Mouse (Mus musculus): ENCODE results near the gene Sox2. TPM values are rescaled to one million over a fixed set of nuclear protein-coding genes. Genes with fewer than 3 reads are reported as not detected.

Sox2 gene
- polyA plus RNA-seq, 1 experiment from 2014 or later, result 77.0 TPM

DNA sequence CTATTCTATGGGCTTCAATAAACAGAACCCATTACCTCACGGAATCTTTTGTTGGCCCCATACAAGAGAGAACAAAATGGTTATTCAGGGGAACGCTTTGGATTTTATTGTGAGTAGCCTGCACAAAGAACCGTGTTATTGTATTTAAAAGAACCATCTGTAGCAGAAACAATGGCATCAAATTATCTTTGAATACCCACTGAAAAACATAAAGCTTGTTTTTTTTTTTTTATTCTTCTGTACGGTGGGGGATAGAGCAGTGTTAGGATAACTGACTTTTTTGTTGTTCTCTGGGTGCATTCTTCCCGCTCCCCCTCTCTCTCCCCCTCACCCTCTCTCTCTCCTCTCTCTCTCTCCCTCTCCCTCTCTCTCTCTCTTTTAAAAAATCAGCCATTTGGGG is 12.3 kb upstream of the Sox2 start:
- Histone ChIP-seq H3K36me3 (replicated peaks) (no peaks in the 10 kb centered on the region), H3K4me2 (peak overlapping the region; percentile 89), H3K27ac (peak overlapping the region; percentile 94), H3K4me3 (replicated peaks) (peak overlapping the region; percentile 46), H3K9ac (peak overlapping the region; percentile 59), H3K9me3 (no peaks in the 10 kb centered on the region; the same call in 1 of the 2 replicates), H3K27me3 (peaks cover 17% of the 10 kb centered on the region), H3K4me1 (peaks cover 57% of the 10 kb centered on the region)
- ATAC-seq (ENCODE audit: low FRiP score), result no peak
- 2% methylated on average over 5 of the region's 5 CpGs for WGBS

DNA sequence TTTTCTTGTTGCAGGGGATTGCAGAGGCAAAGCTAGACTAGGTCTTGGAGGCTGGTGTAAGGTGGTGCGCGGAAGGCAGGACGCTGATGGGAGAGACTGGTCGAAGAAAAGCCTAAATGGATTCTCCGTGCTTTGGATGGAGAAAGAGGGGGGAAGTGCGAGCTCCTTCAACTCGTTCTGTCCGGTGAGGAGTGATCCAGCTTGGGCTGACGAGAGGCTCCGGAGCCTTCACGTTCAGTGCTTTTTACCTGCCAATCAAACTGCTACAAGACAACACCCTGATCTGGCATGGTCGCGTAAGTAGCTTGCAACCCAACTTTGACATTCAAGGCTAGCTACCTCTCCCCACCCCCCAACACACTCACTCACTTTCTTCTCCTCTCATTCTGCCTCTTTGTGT is 11.9 kb upstream of the Sox2 start:
- Histone ChIP-seq H3K4me1 (peaks cover 60% of the 10 kb centered on the region), H3K4me2 (peak overlapping the region; percentile 89), H3K27ac (peak overlapping the region; percentile 94), H3K27me3 (peaks cover 17% of the 10 kb centered on the region), H3K4me3 (replicated peaks) (peak overlapping the region; percentile 46), H3K9me3 (no peaks in the 10 kb centered on the region; the same call in 1 of the 2 replicates), H3K9ac (peak overlapping the region; percentile 59), H3K36me3 (replicated peaks) (no peaks in the 10 kb centered on the region)
- WGBS, result under 1% methylated on average over 13 of the region's 13 CpGs
- ATAC-seq (ENCODE audit: low FRiP score), result peak; percentile 10; the same call in 1 of the 2 replicates

DNA sequence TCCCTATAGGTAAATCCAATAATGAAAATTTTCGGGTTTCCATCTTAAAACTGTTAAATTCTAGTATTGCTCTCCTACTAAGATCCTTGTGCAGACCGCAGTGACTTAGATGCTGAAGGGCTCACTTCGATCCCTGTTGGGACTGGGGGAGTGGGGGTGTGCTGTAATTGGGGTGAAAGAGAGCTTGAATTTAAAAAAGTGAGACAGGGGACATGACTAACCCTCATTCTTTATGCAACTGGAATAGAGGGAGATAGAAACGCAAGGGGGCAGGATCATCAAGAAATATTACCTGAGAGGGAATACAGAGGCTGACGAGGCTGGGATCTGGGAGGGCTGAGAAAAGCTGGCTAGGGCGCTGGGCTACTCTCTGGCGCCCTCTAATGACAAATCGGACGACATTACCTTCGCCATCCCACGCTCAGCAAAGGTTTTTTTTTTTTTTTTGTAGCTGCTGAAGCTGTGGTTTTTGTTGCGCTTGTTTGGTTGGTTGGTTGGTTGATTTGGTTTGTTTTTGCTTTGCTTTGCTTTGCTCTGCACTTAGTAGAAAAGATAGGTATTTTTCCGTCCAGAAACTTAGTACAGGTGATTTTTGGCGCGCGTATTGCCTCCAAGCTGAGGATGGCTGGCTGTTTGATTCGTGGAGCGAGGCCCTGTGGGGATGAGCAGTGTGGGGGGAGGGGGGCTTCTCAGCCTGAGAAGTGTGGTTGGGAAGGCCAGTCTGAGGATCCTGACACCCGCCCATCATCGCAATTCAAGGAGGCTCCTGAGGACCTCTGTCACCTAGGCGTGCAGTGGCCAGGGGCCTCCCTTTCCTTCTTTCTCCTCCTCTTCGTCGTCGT is 11.0 kb upstream of the Sox2 start:
- peak overlapping the region; percentile 89 for H3K4me2 ChIP-seq
- H3K4me1 ChIP-seq, result peaks cover 70% of the 10 kb centered on the region
- no peaks in the 10 kb centered on the region; the same call in 1 of the 2 replicates for H3K9me3 ChIP-seq
- peaks cover 19% of the 10 kb centered on the region for H3K27me3 ChIP-seq
- peak; percentile 69 for ATAC-seq (ENCODE audit: low FRiP score)
- peak overlapping the region; percentile 46 for H3K4me3 ChIP-seq (replicated peaks)
- no peaks in the 10 kb centered on the region for H3K36me3 ChIP-seq (replicated peaks)
- H3K27ac ChIP-seq, result peak overlapping the region; percentile 94
- 3% methylated on average over 24 of the region's 24 CpGs for WGBS
- peak overlapping the region; percentile 78 for H3K9ac ChIP-seq

DNA sequence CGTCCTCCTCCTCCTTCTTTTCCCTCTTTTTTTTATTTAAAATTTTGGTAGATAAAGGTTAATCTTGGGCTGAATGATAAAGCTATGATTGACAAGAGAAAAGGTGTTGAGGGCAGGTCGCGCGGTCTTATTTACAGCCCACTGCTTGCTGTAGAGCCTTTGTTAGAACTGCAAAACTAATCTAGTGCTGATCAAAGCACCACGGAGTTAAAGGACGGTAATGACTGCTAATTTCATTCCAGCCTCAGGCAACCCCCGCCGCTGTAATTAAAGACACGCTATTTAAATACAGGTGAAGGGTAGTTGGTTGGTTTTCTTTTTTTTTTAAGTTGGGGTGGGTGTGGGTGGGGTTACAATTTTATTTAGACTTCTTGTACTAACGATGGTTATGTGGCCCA is 10.3 kb upstream of the Sox2 start:
- Histone ChIP-seq H3K27me3 (peaks cover 14% of the 10 kb centered on the region; the same call in 1 of the 2 replicates), H3K9ac (peak overlapping the region; percentile 78), H3K9me3 (no peaks in the 10 kb centered on the region; the same call in 1 of the 2 replicates), H3K4me3 (replicated peaks) (peak overlapping the region; percentile 46), H3K36me3 (replicated peaks) (no peaks in the 10 kb centered on the region), H3K4me2 (peak overlapping the region; percentile 89), H3K4me1 (peaks cover 74% of the 10 kb centered on the region), H3K27ac (peak overlapping the region; percentile 94)
- ATAC-seq (ENCODE audit: low FRiP score), result peak; percentile 37; the same call in 1 of the 2 replicates
- 2% methylated on average over 10 of the region's 10 CpGs for WGBS

DNA sequence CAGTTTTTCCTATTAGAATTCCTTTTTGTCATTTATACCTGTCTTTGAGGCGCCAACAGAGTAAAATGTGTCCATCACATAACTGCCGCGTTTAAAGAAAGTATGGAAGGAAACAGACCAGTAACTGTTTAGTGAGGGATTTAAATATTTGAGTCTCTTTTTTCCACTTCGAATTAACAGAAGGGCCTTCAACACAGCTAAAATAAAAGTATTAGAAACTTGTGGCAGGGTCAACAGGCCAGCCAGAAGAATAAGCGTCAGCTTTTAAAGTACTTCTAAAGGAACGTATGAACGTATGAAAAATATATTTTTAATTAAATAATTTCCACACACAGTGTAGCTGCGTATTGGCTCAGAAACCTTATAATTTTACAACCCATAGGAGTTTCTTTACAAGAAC is 9.9 kb upstream of the Sox2 start:
- peak overlapping the region; percentile 89 for H3K4me2 ChIP-seq
- H3K4me1 ChIP-seq, result peaks cover 78% of the 10 kb centered on the region
- H3K27ac ChIP-seq, result peak overlapping the region; percentile 94
- 3% methylated on average over 8 of the region's 8 CpGs for WGBS
- ATAC-seq (ENCODE audit: low FRiP score), result no peak
- H3K4me3 ChIP-seq (replicated peaks), result peak overlapping the region; percentile 46
- peaks cover 10% of the 10 kb centered on the region; the same call in 1 of the 2 replicates for H3K27me3 ChIP-seq
- H3K36me3 ChIP-seq (replicated peaks), result no peaks in the 10 kb centered on the region
- H3K9ac ChIP-seq, result peak overlapping the region; percentile 78
- no peaks in the 10 kb centered on the region; the same call in 1 of the 2 replicates for H3K9me3 ChIP-seq

DNA sequence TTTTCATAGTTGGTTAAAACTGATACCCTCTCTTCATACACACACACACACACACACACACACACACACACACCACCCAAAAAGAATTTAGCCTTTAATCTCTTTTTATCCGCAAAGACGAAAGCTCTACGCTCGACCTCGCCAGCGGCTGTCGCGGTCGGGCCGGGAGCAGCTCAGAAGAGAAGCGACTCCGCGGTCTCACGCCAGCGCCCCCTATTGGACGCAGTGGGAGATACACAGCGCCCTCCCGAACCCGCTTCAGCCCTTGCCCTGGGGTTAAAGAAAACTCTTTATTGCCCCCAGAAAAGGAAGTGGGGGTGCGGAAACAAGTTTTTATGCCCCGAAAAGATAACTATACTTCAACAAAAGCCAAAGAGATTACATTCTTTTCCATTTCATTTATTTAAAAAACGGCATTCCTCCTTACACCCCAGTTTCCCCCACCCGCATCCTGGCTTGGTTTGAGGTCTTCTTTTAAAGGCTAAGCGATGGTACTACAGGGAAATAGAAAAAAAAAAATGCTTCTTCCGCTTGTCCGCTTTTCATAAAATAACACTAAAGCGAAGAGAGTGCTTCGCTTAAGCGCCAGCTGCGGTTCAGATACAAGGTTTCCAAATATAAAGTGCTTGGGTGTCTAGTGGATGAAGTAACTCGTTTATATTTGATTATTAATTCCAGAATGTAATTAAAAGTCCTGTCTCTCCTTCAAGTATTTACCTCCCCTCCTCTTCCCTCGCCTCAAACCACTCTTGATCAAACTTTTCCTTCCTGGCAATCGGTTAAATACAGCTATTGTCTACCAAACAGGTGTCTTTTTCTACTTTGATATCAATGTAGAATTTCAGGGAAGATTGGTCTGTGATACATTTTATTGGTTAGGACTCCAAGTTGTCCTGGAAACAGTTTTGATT is 9.3 kb upstream of the Sox2 start:
- peak overlapping the region; percentile 46 for H3K4me3 ChIP-seq (replicated peaks)
- H3K9me3 ChIP-seq, result no peaks in the 10 kb centered on the region; the same call in 1 of the 2 replicates
- H3K27ac ChIP-seq, result peak overlapping the region; percentile 94
- no peaks in the 10 kb centered on the region for H3K36me3 ChIP-seq (replicated peaks)
- WGBS, result 4% methylated on average over 33 of the region's 33 CpGs
- H3K9ac ChIP-seq, result peak overlapping the region; percentile 78
- H3K27me3 ChIP-seq, result peaks cover 7% of the 10 kb centered on the region; the same call in 1 of the 2 replicates
- H3K4me2 ChIP-seq, result peak overlapping the region; percentile 89
- ATAC-seq (ENCODE audit: low FRiP score), result peak; percentile 20; the same call in 1 of the 2 replicates
- H3K4me1 ChIP-seq, result peaks cover 84% of the 10 kb centered on the region

DNA sequence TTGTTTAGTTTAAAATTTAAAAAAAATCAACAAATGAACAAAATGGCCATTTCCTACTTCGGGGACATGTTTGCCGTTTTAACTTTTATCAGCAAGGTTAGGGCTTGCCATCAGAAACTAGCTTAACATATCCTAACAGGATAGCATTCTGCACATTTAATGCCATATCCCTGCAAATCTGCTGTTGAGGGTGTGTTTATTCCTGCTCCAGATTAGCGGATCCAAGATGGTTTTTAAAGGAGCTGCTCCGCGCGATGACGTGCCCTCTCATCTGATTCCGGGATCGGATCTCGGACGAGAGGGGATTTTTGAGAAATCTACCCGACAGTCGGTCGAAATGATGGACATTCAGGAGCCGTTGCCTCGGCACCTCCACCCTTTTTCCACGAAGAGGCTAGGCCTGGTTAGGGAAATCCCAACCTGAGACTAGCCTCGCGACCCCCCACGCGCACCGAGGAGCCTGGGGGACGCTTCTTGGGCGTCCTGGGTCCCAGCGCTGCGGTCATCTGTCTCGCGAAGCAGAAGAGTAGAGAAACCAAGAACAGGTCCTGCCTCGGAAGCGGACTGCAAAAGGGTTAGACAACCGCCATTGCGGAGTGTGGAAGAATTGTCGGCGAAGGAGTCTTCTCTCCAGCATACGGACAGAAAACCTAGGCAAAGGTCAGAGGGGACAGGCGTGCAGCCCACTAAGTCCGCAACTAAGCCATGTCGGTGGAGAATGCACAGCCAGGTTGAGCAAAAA is 8.3 kb upstream of the Sox2 start:
- no peaks in the 10 kb centered on the region for H3K9me3 ChIP-seq
- no peaks in the 10 kb centered on the region for H3K36me3 ChIP-seq (replicated peaks)
- H3K4me1 ChIP-seq, result peaks cover 91% of the 10 kb centered on the region
- H3K27ac ChIP-seq, result peak overlapping the region; percentile 94
- peaks cover 7% of the 10 kb centered on the region; the same call in 1 of the 2 replicates for H3K27me3 ChIP-seq
- H3K4me3 ChIP-seq (replicated peaks), result peak overlapping the region; percentile 46
- H3K9ac ChIP-seq, result peak overlapping the region; percentile 78
- peak overlapping the region; percentile 89 for H3K4me2 ChIP-seq
- 2% methylated on average over 38 of the region's 38 CpGs for WGBS
- ATAC-seq (ENCODE audit: low FRiP score), result no peak

DNA sequence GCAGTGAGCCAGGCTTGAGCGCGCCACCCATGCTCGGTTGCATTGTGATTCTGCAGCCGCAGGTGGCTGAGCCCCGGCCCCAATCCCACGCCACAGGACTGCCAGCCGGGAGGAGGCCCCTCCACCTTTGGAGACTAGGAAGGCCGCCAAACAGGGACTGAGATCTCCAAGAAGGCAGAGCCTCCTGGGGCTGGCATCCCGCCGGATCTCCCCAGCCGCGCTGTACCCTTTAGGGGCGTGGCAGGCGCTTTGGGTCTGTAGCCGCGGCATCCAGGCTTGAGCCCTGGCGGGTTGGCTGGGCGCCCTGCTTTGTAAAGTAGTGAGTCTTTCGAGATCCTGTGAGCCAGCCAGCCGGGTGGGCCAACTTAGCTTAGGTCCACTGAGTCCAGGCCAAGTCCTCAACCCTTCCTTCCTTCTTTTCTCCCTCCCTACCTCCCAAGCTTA is 7.7 kb upstream of the Sox2 start:
- peak overlapping the region; percentile 89 for H3K4me2 ChIP-seq
- H3K9ac ChIP-seq, result peak overlapping the region; percentile 78
- no peaks in the 10 kb centered on the region for H3K9me3 ChIP-seq
- peak; percentile 57; the same call in 1 of the 2 replicates for ATAC-seq (ENCODE audit: low FRiP score)
- H3K27ac ChIP-seq, result peak overlapping the region; percentile 94
- peaks cover 88% of the 10 kb centered on the region for H3K4me1 ChIP-seq
- peaks cover 7% of the 10 kb centered on the region; the same call in 1 of the 2 replicates for H3K27me3 ChIP-seq
- WGBS, result 0% methylated on average over 20 of the region's 20 CpGs
- H3K36me3 ChIP-seq (replicated peaks), result no peaks in the 10 kb centered on the region
- peak overlapping the region; percentile 46 for H3K4me3 ChIP-seq (replicated peaks)

DNA sequence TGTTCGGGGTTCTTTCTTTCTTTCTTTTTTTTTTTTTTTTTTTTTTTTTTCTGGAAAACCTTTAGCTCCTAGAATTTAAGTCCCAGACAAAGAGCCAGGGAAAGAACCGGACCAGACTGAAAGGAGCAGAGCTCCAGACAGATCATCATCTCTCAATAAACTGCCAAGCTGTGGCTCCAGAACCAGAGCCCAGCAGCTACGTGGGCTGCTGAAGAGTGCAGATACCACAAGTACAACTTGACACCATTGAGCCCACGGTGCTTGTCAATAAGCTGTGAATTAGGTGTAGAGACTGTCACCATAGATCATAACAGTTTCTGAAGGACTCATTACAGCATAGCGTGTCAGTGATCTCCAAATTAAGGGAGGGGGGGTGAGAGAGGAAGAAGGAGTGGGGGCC is 7.1 kb upstream of the Sox2 start:
- Histone ChIP-seq H3K27me3 (peaks cover 7% of the 10 kb centered on the region; the same call in 1 of the 2 replicates), H3K4me3 (replicated peaks) (peak overlapping the region; percentile 46), H3K36me3 (replicated peaks) (no peaks in the 10 kb centered on the region), H3K9ac (peak overlapping the region; percentile 78), H3K4me1 (peaks cover 84% of the 10 kb centered on the region), H3K9me3 (no peaks in the 10 kb centered on the region), H3K4me2 (peak overlapping the region; percentile 89), H3K27ac (peak overlapping the region; percentile 94)
- ATAC-seq (ENCODE audit: low FRiP score), result no peak
- 8% methylated on average over 5 of the region's 5 CpGs for WGBS

DNA sequence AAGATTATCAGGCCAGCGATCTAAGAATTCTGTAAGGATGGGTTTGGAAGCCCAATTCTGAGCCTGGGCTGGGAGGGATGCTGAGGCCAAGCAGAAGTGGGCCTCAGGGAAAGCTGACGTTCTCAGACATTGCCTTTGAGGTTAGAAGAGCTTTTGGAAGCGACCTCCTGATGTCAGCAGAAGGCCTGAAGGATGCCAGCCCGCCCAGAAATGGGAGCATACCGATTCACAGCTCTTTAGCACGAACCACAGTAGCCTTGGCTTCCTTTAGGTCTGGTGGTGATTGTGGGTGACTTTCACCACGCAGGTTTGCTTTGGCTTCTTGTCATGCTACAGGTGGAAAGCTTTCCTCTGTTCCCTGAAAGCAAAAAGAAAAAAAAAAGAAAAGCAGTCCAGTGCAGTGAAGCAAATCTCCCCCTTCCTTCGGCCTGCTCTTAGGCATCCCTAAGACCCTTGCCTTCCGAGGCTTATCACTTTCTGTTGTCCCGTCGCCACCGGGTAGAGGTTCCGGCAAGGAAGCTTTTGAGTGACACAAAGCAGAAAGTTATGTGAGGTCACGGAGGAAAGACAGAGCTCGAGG is 6.6 kb upstream of the Sox2 start:
- peak overlapping the region; percentile 94 for H3K27ac ChIP-seq
- peaks cover 82% of the 10 kb centered on the region for H3K4me1 ChIP-seq
- peak overlapping the region; percentile 78 for H3K9ac ChIP-seq
- 4% methylated on average over 15 of the region's 15 CpGs for WGBS
- peak overlapping the region; percentile 89 for H3K4me2 ChIP-seq
- no peak for ATAC-seq (ENCODE audit: low FRiP score)
- no peaks in the 10 kb centered on the region for H3K9me3 ChIP-seq
- peak overlapping the region; percentile 23 for H3K4me3 ChIP-seq (replicated peaks)
- H3K36me3 ChIP-seq (replicated peaks), result no peaks in the 10 kb centered on the region
- peaks cover 3% of the 10 kb centered on the region; the same call in 1 of the 2 replicates for H3K27me3 ChIP-seq

DNA sequence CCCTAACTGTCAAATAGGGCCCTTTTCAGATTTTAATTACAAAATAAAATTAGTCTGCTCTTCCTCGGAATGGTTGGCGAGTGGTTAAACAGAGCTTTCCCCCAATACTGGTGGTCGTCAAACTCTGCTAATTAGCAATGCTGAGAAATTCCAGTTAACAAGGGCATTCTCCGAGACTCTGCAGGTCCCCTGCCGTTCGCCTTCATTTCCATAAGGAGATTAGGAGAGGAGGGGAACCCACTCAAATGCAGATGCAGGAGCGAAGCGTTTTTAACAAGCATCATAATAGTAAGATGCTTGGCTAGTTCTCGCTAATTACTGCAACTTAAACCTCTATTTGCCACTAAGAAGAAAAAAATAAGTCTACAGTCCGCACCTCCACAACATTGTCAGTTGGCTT is 4.0 kb upstream of the Sox2 start:
- Histone ChIP-seq H3K36me3 (replicated peaks) (no peaks in the 10 kb centered on the region; the same call in 1 of the 2 replicates), H3K27ac (peak overlapping the region; percentile 90), H3K9me3 (no peaks in the 10 kb centered on the region), H3K4me2 (peak overlapping the region; percentile 42), H3K9ac (no peak overlapping the region), H3K4me1 (peaks cover 70% of the 10 kb centered on the region), H3K4me3 (replicated peaks) (no peak overlapping the region), H3K27me3 (peaks cover 3% of the 10 kb centered on the region; the same call in 1 of the 2 replicates)
- WGBS, result under 1% methylated on average over 10 of the region's 10 CpGs
- peak; percentile 16; the same call in 1 of the 2 replicates for ATAC-seq (ENCODE audit: low FRiP score)

All from forebrain, embryonic 12.5 days (tissue).